Mouse (Mus musculus) E14TG2a.4 (cell line): ENCODE results near the gene Max.

ENCODE experiments used
- H3K27me3 ChIP-seq: 2 replicates; pipeline ENCODE4 v1.6.1; 2014; ENCODE audit warnings: low read length, control low read depth; ENCODE audit not compliant: insufficient read depth
- H3K36me3 ChIP-seq: 2 replicates; pipeline ENCODE4 v1.6.1; 2014; ENCODE audit warnings: low read length, control low read depth; ENCODE audit not compliant: insufficient read depth
- H3K4me1 ChIP-seq: replicated peaks from 2 replicates; pipeline ENCODE4 v1.6.1; 2014; ENCODE audit warnings: low read depth, low read length, control low read depth
- H3K4me3 ChIP-seq: replicated peaks from 2 replicates; pipeline ENCODE4 v1.5.1; 2014; ENCODE audit warnings: mild to moderate bottlenecking, low read length
- H3K9me3 ChIP-seq: 2 replicates; pipeline ENCODE4 v1.6.1; 2014; ENCODE audit warnings: low read length, control low read depth
- CTCF ChIP-seq: conservative IDR thresholded peaks from 2 replicates; pipeline ENCODE4 v1.5.1; 2014; ENCODE audit warnings: low read length
- NANOG ChIP-seq: IDR thresholded peaks from 2 replicates; pipeline ENCODE4 v1.6.1; 2014; ENCODE audit warnings: borderline replicate concordance, low read length, mixed read lengths
- POU5F1 ChIP-seq: IDR thresholded peaks from 2 replicates; pipeline ENCODE4 v1.6.1; 2014; ENCODE audit warnings: low read length, borderline replicate concordance

Max gene

GRCm38 (mm10) chr12:76931739-76932687 lies 30.0 kb downstream of the Max start:
- Histone ChIP-seq H3K9me3 (no peaks in the 10 kb centered on the region), H3K4me3 (no peak overlapping the region), H3K4me1 (peaks cover 78% of the 10 kb centered on the region), H3K27me3 (no peaks in the 10 kb centered on the region), H3K36me3 (peaks cover 45% of the 10 kb centered on the region)
- TF ChIP-seq CTCF (no peak), POU5F1 (no peak), NANOG (no peak)

- TF ChIP-seq CTCF, result no peak
- no peak for TF ChIP-seq NANOG
- no peak for TF ChIP-seq POU5F1
- Histone ChIP-seq H3K27me3 (no peaks in the 10 kb centered on the region), H3K4me3 (no peak overlapping the region), H3K4me1 (peaks cover 61% of the 10 kb centered on the region), H3K9me3 (no peaks in the 10 kb centered on the region), H3K36me3 (peaks cover 27% of the 10 kb centered on the region)
Observed at GRCm38 (mm10) chr12:76930177-76930576, 31.8 kb downstream of the Max start.

- Histone ChIP-seq H3K9me3 (no peaks in the 10 kb centered on the region), H3K4me1 (peaks cover 47% of the 10 kb centered on the region), H3K36me3 (peaks cover 17% of the 10 kb centered on the region), H3K27me3 (no peaks in the 10 kb centered on the region), H3K4me3 (no peak overlapping the region)
- TF ChIP-seq NANOG (no peak), POU5F1 (no peak), CTCF (no peak)
Observed at GRCm38 (mm10) chr12:76927539-76927938, 34.5 kb downstream of the Max start.

- Histone ChIP-seq H3K4me1 (peaks cover 45% of the 10 kb centered on the region), H3K4me3 (no peak overlapping the region), H3K9me3 (no peaks in the 10 kb centered on the region), H3K27me3 (no peaks in the 10 kb centered on the region), H3K36me3 (peaks cover 14% of the 10 kb centered on the region)
- TF ChIP-seq CTCF (no peak), NANOG (no peak), POU5F1 (no peak)
Observed at GRCm38 (mm10) chr12:76927012-76927411, 35.0 kb downstream of the Max start.

- TF ChIP-seq CTCF, result no peak
- TF ChIP-seq NANOG, result no peak
- no peak for TF ChIP-seq POU5F1
- no peaks in the 10 kb centered on the region for H3K9me3 ChIP-seq
- no peak overlapping the region for H3K4me3 ChIP-seq
Observed at GRCm38 (mm10) chr12:76926338-76926945, 35.6 kb downstream of the Max start.

GRCm38 (mm10) chr12:76924904-76925604 lies 36.9 kb downstream of the Max start:
- TF ChIP-seq NANOG, result no peak
- TF ChIP-seq POU5F1, result no peak
- TF ChIP-seq CTCF, result no peak
- no peaks in the 10 kb centered on the region for H3K27me3 ChIP-seq
- no peaks in the 10 kb centered on the region for H3K9me3 ChIP-seq
- H3K4me3 ChIP-seq, result no peak overlapping the region
- H3K36me3 ChIP-seq, result peaks cover 26% of the 10 kb centered on the region
- H3K4me1 ChIP-seq, result peaks cover 48% of the 10 kb centered on the region

More at GRCm38 (mm10) chr12:76926338-76926945, 35.6 kb downstream of the Max start:
- no peaks in the 10 kb centered on the region for H3K27me3 ChIP-seq
- H3K4me1 ChIP-seq, result peaks cover 45% of the 10 kb centered on the region
- peaks cover 15% of the 10 kb centered on the region for H3K36me3 ChIP-seq

- H3K27me3 ChIP-seq, result no peaks in the 10 kb centered on the region
- TF ChIP-seq NANOG (no peak), POU5F1 (no peak), CTCF (no peak)
- H3K4me1 ChIP-seq, result peaks cover 60% of the 10 kb centered on the region
- H3K9me3 ChIP-seq, result no peaks in the 10 kb centered on the region
- no peak overlapping the region for H3K4me3 ChIP-seq
- H3K36me3 ChIP-seq, result peaks cover 38% of the 10 kb centered on the region
Observed at GRCm38 (mm10) chr12:76923118-76923517, 38.9 kb downstream of the Max start.

- TF ChIP-seq NANOG, result no peak
- TF ChIP-seq POU5F1, result no peak
- no peak for TF ChIP-seq CTCF
- Histone ChIP-seq H3K4me1 (peaks cover 74% of the 10 kb centered on the region), H3K4me3 (0 out of 2 replicates have a peak overlapping the region, but pooled peaks have one; percentile 10), H3K36me3 (peaks cover 60% of the 10 kb centered on the region), H3K9me3 (no peaks in the 10 kb centered on the region), H3K27me3 (no peaks in the 10 kb centered on the region)
Observed at GRCm38 (mm10) chr12:76920990-76921389, 41.0 kb downstream of the Max start.
